In genomic region chr12:107971081-107971780, GRCm38 (mm10) we compare ENCODE assay signal across 12 mouse cellular contexts. TPM values are rescaled to one million over a fixed set of nuclear protein-coding genes. Genes with fewer than 3 reads are reported as not detected.
DNase-seq lines count a peak whose midpoint lies in the region; ATAC-seq and TF ChIP-seq lines count a peak whose summit lies in the region.
"Had no signal": no experiment of that assay in that cellular context is flagged by ENCODE, and none has a peak within 500 bp of the region (broad histone marks: within the 10 kb centered on the region; RNA-seq: fewer than 3 reads in every experiment).

No protein-coding gene starts in this region.

- H3K4me3 ChIP-seq in hindbrain, embryonic 10.5 days = no peak overlapping the region
- H3K4me3 ChIP-seq in hindbrain, embryonic 11.5 days (ENCODE audit: low read depth, low read length) = no peak overlapping the region
- no peak overlapping the region for H3K4me3 ChIP-seq in forebrain, embryonic 12.5 days (replicated peaks)
- no peak overlapping the region for H3K4me3 ChIP-seq in hindbrain, postnatal 0 days (ENCODE audit: low read length)
- H3K4me3 ChIP-seq in neural tube, embryonic 13.5 days = no peak overlapping the region
- no peak overlapping the region for H3K4me3 ChIP-seq in kidney, embryonic 15.5 days (replicated peaks)

- ATAC-seq in hindbrain, embryonic 11.5 days (ENCODE audit: low FRiP score) = no peak
- ATAC-seq in forebrain, embryonic 12.5 days (ENCODE audit: low FRiP score) = peak; percentile 14; the same call in 1 of the 2 replicates
- no peak for ATAC-seq in hindbrain, postnatal 0 days
- peak; percentile 9; the same call in 1 of the 2 replicates for ATAC-seq in neural tube, embryonic 13.5 days (ENCODE audit: low read depth)
- ATAC-seq in kidney, embryonic 15.5 days (replicated peaks; ENCODE audit: low FRiP score) = no peak

- TF ChIP-seq CTCF in hindbrain, postnatal 0 days (IDR thresholded peaks at IDR 0.05; ENCODE audit: low read depth) = no peak

- H3K9me3 ChIP-seq in hindbrain, embryonic 10.5 days = peaks cover 3% of the 10 kb centered on the region; the same call in 1 of the 2 replicates
- no peaks in the 10 kb centered on the region for H3K9me3 ChIP-seq in hindbrain, embryonic 11.5 days (ENCODE audit: control insufficient read depth, low read length)
- H3K9me3 ChIP-seq in forebrain, embryonic 12.5 days = no peaks in the 10 kb centered on the region
- H3K9me3 ChIP-seq in hindbrain, postnatal 0 days (ENCODE audit: low read length) = no peaks in the 10 kb centered on the region
- no peaks in the 10 kb centered on the region for H3K9me3 ChIP-seq in neural tube, embryonic 13.5 days
- no peaks in the 10 kb centered on the region for H3K9me3 ChIP-seq in kidney, embryonic 15.5 days (replicated peaks)

- peaks cover 34% of the 10 kb centered on the region for H3K27me3 ChIP-seq in hindbrain, embryonic 10.5 days (ENCODE audit: insufficient read depth, poor library complexity, severe bottlenecking)
- H3K27me3 ChIP-seq in hindbrain, embryonic 11.5 days (ENCODE audit: control insufficient read depth, insufficient read depth, low read length) = no peaks in the 10 kb centered on the region
- no peaks in the 10 kb centered on the region for H3K27me3 ChIP-seq in forebrain, embryonic 12.5 days
- H3K27me3 ChIP-seq in hindbrain, postnatal 0 days (ENCODE audit: insufficient read depth, low read length) = no peaks in the 10 kb centered on the region
- no peaks in the 10 kb centered on the region for H3K27me3 ChIP-seq in neural tube, embryonic 13.5 days
- no peaks in the 10 kb centered on the region for H3K27me3 ChIP-seq in kidney, embryonic 15.5 days

- WGBS in hindbrain, embryonic 10.5 days = 75% methylated on average over 12 of the region's 12 CpGs
- 72% methylated on average over 12 of the region's 12 CpGs for WGBS in hindbrain, embryonic 11.5 days
- WGBS in forebrain, embryonic 12.5 days = 58% methylated on average over 12 of the region's 12 CpGs
- 56% methylated on average over 12 of the region's 12 CpGs for WGBS in hindbrain, postnatal 0 days
- WGBS in neural tube, embryonic 13.5 days = 58% methylated on average over 12 of the region's 12 CpGs
- WGBS in kidney, embryonic 15.5 days = 71% methylated on average over 12 of the region's 12 CpGs

- no peak for DNase-seq in hindbrain, embryonic 10.5 days (ENCODE audit: low spot score)
- no peak for DNase-seq in hindbrain, embryonic 11.5 days (ENCODE audit: low spot score)
- no peak for DNase-seq in hindbrain, postnatal 0 days (ENCODE audit: low spot score)
- DNase-seq in gastrocnemius, adult 18-20 months (ENCODE audit: low spot score) = no peak
- no peak for DNase-seq in cerebellum, postnatal 25 days
- DNase-seq: gastrocnemius, postnatal 10 days; kidney, postnatal 14 days; spleen, adult 18-20 months had no signal

- H3K36me3 ChIP-seq in hindbrain, embryonic 10.5 days = no peaks in the 10 kb centered on the region; the same call in 1 of the 2 replicates
- H3K36me3 ChIP-seq in hindbrain, embryonic 11.5 days (ENCODE audit: control insufficient read depth, insufficient read depth, low read length) = no peaks in the 10 kb centered on the region
- no peaks in the 10 kb centered on the region; the same call in 1 of the 2 replicates for H3K36me3 ChIP-seq in forebrain, embryonic 12.5 days (replicated peaks)
- H3K36me3 ChIP-seq in hindbrain, postnatal 0 days (ENCODE audit: insufficient read depth, low read length) = no peaks in the 10 kb centered on the region
- H3K36me3 ChIP-seq in neural tube, embryonic 13.5 days = no peaks in the 10 kb centered on the region
- no peaks in the 10 kb centered on the region for H3K36me3 ChIP-seq in kidney, embryonic 15.5 days

- H3K4me1 ChIP-seq in hindbrain, embryonic 10.5 days (replicated peaks) = peaks cover 72% of the 10 kb centered on the region
- peaks cover 12% of the 10 kb centered on the region for H3K4me1 ChIP-seq in hindbrain, embryonic 11.5 days (replicated peaks; ENCODE audit: control insufficient read depth, insufficient read depth, low read length)
- H3K4me1 ChIP-seq in forebrain, embryonic 12.5 days = peaks cover 91% of the 10 kb centered on the region
- peaks cover 9% of the 10 kb centered on the region; the same call in 1 of the 2 replicates for H3K4me1 ChIP-seq in hindbrain, postnatal 0 days (ENCODE audit: insufficient read depth, low read length)
- peaks cover 96% of the 10 kb centered on the region for H3K4me1 ChIP-seq in neural tube, embryonic 13.5 days (replicated peaks)
- H3K4me1 ChIP-seq in kidney, embryonic 15.5 days = peaks cover 53% of the 10 kb centered on the region

- H3K4me2 ChIP-seq in hindbrain, embryonic 11.5 days (replicated peaks; ENCODE audit: low read depth, low read length) = no peak overlapping the region
- peak overlapping the region; percentile 46 for H3K4me2 ChIP-seq in forebrain, embryonic 12.5 days
- peak overlapping the region; percentile 51 for H3K4me2 ChIP-seq in hindbrain, postnatal 0 days (ENCODE audit: low read depth, low read length)
- H3K4me2 ChIP-seq in neural tube, embryonic 13.5 days = peak overlapping the region; percentile 34
- no peak overlapping the region for H3K4me2 ChIP-seq in kidney, embryonic 15.5 days
- H3K4me2 ChIP-seq: heart, embryonic 11.5 days had no signal

- H3K27ac ChIP-seq in hindbrain, embryonic 10.5 days = peak overlapping the region; percentile 3; the same call in 1 of the 2 replicates
- H3K27ac ChIP-seq in hindbrain, embryonic 11.5 days (ENCODE audit: low read depth, low read length) = no peak overlapping the region
- H3K27ac ChIP-seq in forebrain, embryonic 12.5 days = peak overlapping the region; percentile 93
- H3K27ac ChIP-seq in hindbrain, postnatal 0 days = peak overlapping the region; percentile 60; the same call in 1 of the 2 replicates
- H3K27ac ChIP-seq in neural tube, embryonic 13.5 days (replicated peaks) = peak overlapping the region; percentile 87
- no peak overlapping the region for H3K27ac ChIP-seq in kidney, embryonic 15.5 days

- H3K9ac ChIP-seq in hindbrain, embryonic 11.5 days (ENCODE audit: low read depth, low read length) = no peak overlapping the region
- H3K9ac ChIP-seq in forebrain, embryonic 12.5 days = peak overlapping the region; percentile 12; the same call in 1 of the 2 replicates
- H3K9ac ChIP-seq in hindbrain, postnatal 0 days (replicated peaks; ENCODE audit: low read length) = no peak overlapping the region
- H3K9ac ChIP-seq in neural tube, embryonic 13.5 days = 0 out of 2 replicates have a peak overlapping the region, but pooled peaks have one; percentile 35
- H3K9ac ChIP-seq in kidney, embryonic 15.5 days = no peak overlapping the region

RNA-seq across cellular contexts. Expression of gene Bcl11b, which starts 32.2 kb away (rescaled TPM):
- 3.0 and 3.3 TPM in 2 replicates for polyA plus RNA-seq in hindbrain, embryonic 10.5 days (2016; fragmentation: Nextera tagmentation; extraction: Ambion mirVana)
- polyA plus RNA-seq in hindbrain, embryonic 11.5 days (2014; fragmentation: Nextera tagmentation; extraction: Ambion mirVana) = 6.8 and 8.4 TPM in 2 replicates
- 46.0 and 54.4 TPM in 2 replicates for polyA plus RNA-seq in forebrain, embryonic 12.5 days (2016; fragmentation: Nextera tagmentation; extraction: Ambion mirVana)
- total RNA-seq in hindbrain, postnatal 0 days (2014; rRNA removed) = 30.0 and 31.6 TPM in 2 replicates
- polyA plus RNA-seq in hindbrain, postnatal 0 days (2015; fragmentation: Nextera tagmentation; extraction: Ambion mirVana) = 9.8 and 12.0 TPM in 2 replicates
- 33.5 and 34.9 TPM in 2 replicates for polyA plus RNA-seq in neural tube, embryonic 13.5 days (2015; fragmentation: Nextera tagmentation; extraction: Ambion mirVana)
- polyA plus RNA-seq in kidney, embryonic 15.5 days (2015; fragmentation: Nextera tagmentation; extraction: Ambion mirVana) = 3.1 and 3.8 TPM in 2 replicates
- total RNA-seq in gastrocnemius, adult 18-20 months (2021) = not detected

Comparison
In these comparisons a context has a peak if more than half of its experiments do, and no peak if none do; other contexts are left out.
1. H3K27ac ChIP-seq: peak in hindbrain, embryonic 10.5 days (single experiment), forebrain, embryonic 12.5 days (single experiment), hindbrain, postnatal 0 days (single experiment) and neural tube, embryonic 13.5 days (single experiment); none in hindbrain, embryonic 11.5 days (single experiment) and kidney, embryonic 15.5 days (single experiment).
2. H3K4me2 ChIP-seq: peak in forebrain, embryonic 12.5 days (single experiment), hindbrain, postnatal 0 days (single experiment) and neural tube, embryonic 13.5 days (single experiment); none in hindbrain, embryonic 11.5 days (single experiment) and kidney, embryonic 15.5 days (single experiment).
3. ATAC-seq: peak in forebrain, embryonic 12.5 days (single experiment) and neural tube, embryonic 13.5 days (single experiment); none in hindbrain, embryonic 11.5 days (single experiment), hindbrain, postnatal 0 days (single experiment) and kidney, embryonic 15.5 days (single experiment).
4. H3K9ac ChIP-seq: peak in forebrain, embryonic 12.5 days (single experiment) and neural tube, embryonic 13.5 days (single experiment); none in hindbrain, embryonic 11.5 days (single experiment), hindbrain, postnatal 0 days (single experiment) and kidney, embryonic 15.5 days (single experiment).